Mouse (Mus musculus): Measurements from ENCODE around the gene Pold3. TPM values are rescaled to one million over a fixed set of nuclear protein-coding genes. Genes with fewer than 3 reads are reported as not detected.
A peak's percentile ranks its signal among the peaks of the same experiment; 100 is the strongest.

Pold3 gene
- polyA plus RNA-seq, 1 experiment, result 6.8 TPM

DNA sequence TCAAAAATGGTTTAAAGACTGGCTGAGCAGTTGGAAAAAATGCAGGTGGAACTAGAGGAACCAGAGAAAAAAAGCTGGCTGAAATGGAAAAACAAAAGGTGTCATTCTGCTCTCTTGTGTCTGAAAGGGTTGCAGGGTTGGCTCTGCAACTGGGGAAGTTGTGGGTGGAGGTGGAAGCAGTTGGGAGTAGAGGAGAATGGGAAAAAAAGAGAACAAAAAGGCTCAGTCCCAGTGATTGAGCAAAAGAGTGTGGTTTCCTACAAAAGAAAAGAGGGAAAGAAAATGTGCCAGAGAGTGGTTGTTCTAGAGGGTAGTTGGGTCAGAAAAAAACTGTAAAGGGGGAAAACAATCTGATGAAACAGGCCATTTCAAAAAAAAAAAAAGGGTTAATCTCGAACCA lies 19.2 kb upstream of the Pold3 start:
- no peak for TF ChIP-seq POLR2A (IDR thresholded peaks at IDR 0.05; ENCODE audit: borderline replicate concordance, extremely low read depth, low read depth, low read length)
- TF ChIP-seq CTCF (IDR thresholded peaks at IDR 0.05; ENCODE audit: insufficient read depth, low read length), result no peak
- Histone ChIP-seq H3K4me3 (replicated peaks; ENCODE audit: extremely low read depth, low read depth, low read length) (no peak overlapping the region), H3K4me1 (ENCODE audit: control insufficient read depth, insufficient read depth, low read length) (no peaks in the 10 kb centered on the region)
- no peak for DNase-seq
- WGBS, result 59% methylated on average over 1 of the region's 1 CpGs

DNA sequence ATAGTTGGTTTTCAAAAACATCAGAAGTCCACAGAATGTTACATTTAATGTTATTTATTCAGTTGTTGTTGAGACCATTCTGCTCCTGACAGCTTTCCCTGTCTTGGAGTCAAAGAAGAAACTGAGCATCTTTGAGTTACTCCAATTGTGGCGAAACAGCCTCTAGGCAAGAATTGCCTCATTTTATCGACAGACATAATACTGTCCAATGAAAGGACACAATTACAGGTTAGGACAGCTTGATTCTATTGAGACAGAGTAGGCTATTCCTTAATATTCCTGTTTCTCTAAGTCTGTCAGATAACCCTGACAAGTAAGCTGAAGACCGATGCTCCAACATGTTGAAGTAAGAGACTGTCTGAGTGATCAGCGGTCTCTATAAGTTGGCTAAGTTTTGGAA lies 16.7 kb upstream of the Pold3 start:
- no peak for TF ChIP-seq POLR2A (IDR thresholded peaks at IDR 0.05; ENCODE audit: borderline replicate concordance, extremely low read depth, low read depth, low read length)
- no peak for TF ChIP-seq CTCF (IDR thresholded peaks at IDR 0.05; ENCODE audit: insufficient read depth, low read length)
- 93% methylated on average over 4 of the region's 4 CpGs for WGBS
- DNase-seq, result no peak
- Histone ChIP-seq H3K4me3 (replicated peaks; ENCODE audit: extremely low read depth, low read depth, low read length) (no peak overlapping the region), H3K4me1 (ENCODE audit: control insufficient read depth, insufficient read depth, low read length) (no peaks in the 10 kb centered on the region)

DNA sequence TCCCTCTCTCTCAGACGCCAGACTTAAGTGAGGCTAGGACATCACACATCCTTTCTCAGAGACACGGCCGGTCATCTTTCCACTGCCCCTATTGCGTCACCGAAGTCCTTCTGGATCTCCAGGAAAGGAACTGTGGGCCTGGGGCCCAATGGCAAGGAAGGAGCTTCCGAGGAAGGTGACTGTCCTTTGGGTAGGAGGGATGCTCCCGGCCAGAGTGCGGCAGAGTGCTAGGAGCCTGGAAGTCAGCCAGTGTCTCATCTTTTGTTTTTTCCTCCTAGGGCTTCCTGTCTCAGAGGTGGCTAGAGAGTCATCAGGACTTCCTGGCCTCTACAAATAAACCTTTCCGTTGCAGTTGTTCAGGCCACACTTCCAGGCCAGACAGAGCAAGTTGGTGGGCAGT lies 15.7 kb upstream of the Pold3 start:
- Histone ChIP-seq H3K4me1 (ENCODE audit: control insufficient read depth, insufficient read depth, low read length) (no peaks in the 10 kb centered on the region), H3K4me3 (replicated peaks; ENCODE audit: extremely low read depth, low read depth, low read length) (no peak overlapping the region)
- TF ChIP-seq CTCF (IDR thresholded peaks at IDR 0.05; ENCODE audit: insufficient read depth, low read length) (no peak), POLR2A (IDR thresholded peaks at IDR 0.05; ENCODE audit: borderline replicate concordance, extremely low read depth, low read depth, low read length) (no peak)
- DNase-seq, result no peak
- WGBS, result 40% methylated on average over 9 of the region's 9 CpGs

DNA sequence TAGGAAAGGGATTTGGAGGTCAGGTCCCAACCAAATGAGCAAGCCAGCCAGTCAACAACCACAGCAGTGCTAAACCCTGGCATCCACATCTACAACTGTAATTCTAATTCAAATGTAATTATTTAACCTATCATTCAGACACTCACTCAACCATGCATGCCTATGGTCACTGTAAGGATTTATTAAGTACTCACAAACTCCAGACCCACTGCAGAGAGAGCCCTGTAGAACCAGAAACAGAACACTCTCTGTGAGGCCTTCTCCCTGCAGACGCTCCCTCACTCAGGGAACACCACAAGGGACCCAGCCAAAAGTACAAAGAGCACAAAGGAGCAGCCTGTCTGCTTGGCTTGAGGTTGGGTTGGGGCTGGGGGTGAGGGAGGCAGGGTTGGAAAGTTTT lies 11.0 kb upstream of the Pold3 start:
- H3K4me3 ChIP-seq (replicated peaks; ENCODE audit: extremely low read depth, low read depth, low read length), result no peak overlapping the region
- TF ChIP-seq POLR2A (IDR thresholded peaks at IDR 0.05; ENCODE audit: borderline replicate concordance, extremely low read depth, low read depth, low read length) (no peak), CTCF (IDR thresholded peaks at IDR 0.05; ENCODE audit: insufficient read depth, low read length) (no peak)
- no peaks in the 10 kb centered on the region for H3K4me1 ChIP-seq (ENCODE audit: control insufficient read depth, insufficient read depth, low read length)
- WGBS, result 84% methylated on average over 1 of the region's 1 CpGs
- DNase-seq, result no peak

DNA sequence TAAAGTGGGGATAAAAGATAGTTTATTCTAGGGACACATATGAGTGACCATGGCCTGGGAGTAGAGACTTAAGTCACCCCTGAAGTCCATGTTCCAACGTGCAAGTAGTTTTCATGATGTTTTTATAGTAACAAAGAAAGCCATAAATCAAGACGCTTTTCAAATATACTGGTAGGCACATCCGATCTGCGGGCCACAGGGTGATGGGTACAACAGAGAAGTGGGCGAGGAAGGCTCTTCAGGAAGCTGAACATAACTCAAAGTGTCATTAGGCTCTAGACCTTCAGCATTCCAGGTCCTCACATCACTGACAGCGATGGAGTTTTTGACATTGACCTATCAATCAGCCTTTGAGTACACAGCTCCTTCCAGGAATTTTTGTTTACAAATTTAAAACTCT lies 9.2 kb upstream of the Pold3 start:
- WGBS, result 32% methylated on average over 6 of the region's 6 CpGs
- no peak for DNase-seq
- Histone ChIP-seq H3K4me1 (ENCODE audit: control insufficient read depth, insufficient read depth, low read length) (no peaks in the 10 kb centered on the region), H3K4me3 (replicated peaks; ENCODE audit: extremely low read depth, low read depth, low read length) (no peak overlapping the region)
- TF ChIP-seq POLR2A (IDR thresholded peaks at IDR 0.05; ENCODE audit: borderline replicate concordance, extremely low read depth, low read depth, low read length) (no peak), CTCF (IDR thresholded peaks at IDR 0.05; ENCODE audit: insufficient read depth, low read length) (no peak)

DNA sequence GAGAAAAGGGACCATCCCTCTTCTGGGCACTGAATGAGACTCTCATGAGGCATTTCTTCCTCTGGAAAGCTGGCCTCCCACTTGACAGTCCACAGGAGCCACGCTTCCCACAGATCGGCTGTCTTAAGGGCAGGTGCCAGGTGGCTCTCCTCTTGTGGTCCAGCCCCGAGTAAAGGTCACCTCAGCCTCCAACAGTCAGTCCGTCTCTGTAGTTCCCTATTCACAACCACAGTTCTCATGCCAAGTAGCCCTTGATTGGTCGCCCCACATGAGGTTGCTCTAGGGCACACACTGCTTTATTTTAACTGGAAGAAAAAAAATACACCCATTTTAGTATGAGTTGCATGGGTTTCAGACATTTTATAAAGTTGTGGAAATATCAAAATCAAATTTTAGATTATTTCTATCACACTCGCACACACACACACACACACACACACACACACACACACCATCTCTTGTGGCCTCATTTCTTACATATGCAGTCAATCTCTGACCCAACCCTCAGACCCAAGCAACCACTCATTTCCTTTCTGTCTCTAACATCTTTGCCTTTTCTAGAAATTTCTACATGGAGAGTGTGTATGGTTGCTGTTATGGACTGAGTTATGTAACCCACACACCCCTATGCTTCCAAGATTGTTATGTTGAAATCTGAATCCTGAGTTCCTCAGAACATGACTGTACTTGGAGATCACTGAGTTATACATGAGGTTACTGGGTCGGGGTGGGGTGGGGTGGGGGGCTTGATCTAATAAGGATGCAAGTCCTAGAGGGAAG lies 7.1 kb upstream of the Pold3 start:
- H3K4me1 ChIP-seq (ENCODE audit: control insufficient read depth, insufficient read depth, low read length), result no peaks in the 10 kb centered on the region
- WGBS, result 77% methylated on average over 7 of the region's 7 CpGs
- DNase-seq, result no peak
- TF ChIP-seq CTCF (IDR thresholded peaks at IDR 0.05; ENCODE audit: insufficient read depth, low read length) (no peak), POLR2A (IDR thresholded peaks at IDR 0.05; ENCODE audit: borderline replicate concordance, extremely low read depth, low read depth, low read length) (no peak)
- no peak overlapping the region for H3K4me3 ChIP-seq (replicated peaks; ENCODE audit: extremely low read depth, low read depth, low read length)

DNA sequence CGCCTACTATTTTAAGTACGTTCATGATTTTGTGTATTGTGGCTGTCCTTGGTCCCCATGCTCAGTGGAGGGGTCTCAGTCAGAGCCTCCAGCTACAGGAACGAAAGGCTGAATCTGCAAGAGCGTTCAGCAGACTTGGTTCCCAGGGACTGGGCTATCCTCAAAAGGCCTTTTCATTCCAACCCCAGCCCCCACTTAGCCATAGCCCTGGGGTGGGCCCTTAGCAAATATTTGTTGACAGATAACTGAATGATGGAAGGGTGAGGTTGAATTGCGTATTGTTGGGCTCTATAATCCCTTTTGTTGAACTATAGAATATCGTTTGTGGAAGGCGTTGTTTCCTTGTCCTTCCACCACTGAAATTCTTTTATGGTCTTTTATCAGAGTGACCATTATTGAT lies 5.1 kb upstream of the Pold3 start:
- no peak overlapping the region for H3K4me3 ChIP-seq (replicated peaks; ENCODE audit: extremely low read depth, low read depth, low read length)
- DNase-seq, result no peak
- 78% methylated on average over 7 of the region's 7 CpGs for WGBS
- no peak for TF ChIP-seq POLR2A (IDR thresholded peaks at IDR 0.05; ENCODE audit: borderline replicate concordance, extremely low read depth, low read depth, low read length)
- TF ChIP-seq CTCF (IDR thresholded peaks at IDR 0.05; ENCODE audit: insufficient read depth, low read length), result no peak
- H3K4me1 ChIP-seq (ENCODE audit: control insufficient read depth, insufficient read depth, low read length), result no peaks in the 10 kb centered on the region; the same call in 1 of the 2 replicates

DNA sequence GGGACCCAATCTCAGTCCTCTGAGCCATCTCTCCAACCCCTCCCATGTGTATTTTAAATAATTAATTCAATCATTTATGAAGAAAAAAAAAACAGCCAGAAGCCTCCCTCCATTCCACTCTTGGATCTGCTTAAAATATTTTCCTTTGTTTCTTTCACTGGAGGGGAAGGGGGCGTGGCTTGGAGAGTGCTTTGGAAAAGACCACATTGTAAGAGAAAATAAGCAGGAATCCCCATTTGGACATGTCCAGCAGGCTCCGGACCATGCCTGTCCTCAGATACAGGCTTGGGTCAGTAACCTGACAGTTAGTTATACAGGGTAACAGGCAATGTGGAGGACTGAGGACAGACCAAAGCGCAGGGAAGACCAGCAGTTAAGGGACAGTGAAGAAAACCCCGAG lies 3.8 kb upstream of the Pold3 start:
- H3K4me3 ChIP-seq (replicated peaks; ENCODE audit: extremely low read depth, low read depth, low read length), result no peak overlapping the region
- 62% methylated on average over 4 of the region's 4 CpGs for WGBS
- TF ChIP-seq POLR2A (IDR thresholded peaks at IDR 0.05; ENCODE audit: borderline replicate concordance, extremely low read depth, low read depth, low read length), result no peak
- TF ChIP-seq CTCF (IDR thresholded peaks at IDR 0.05; ENCODE audit: insufficient read depth, low read length), result no peak
- peaks cover 2% of the 10 kb centered on the region; the same call in 1 of the 2 replicates for H3K4me1 ChIP-seq (ENCODE audit: control insufficient read depth, insufficient read depth, low read length)
- DNase-seq, result no peak

DNA sequence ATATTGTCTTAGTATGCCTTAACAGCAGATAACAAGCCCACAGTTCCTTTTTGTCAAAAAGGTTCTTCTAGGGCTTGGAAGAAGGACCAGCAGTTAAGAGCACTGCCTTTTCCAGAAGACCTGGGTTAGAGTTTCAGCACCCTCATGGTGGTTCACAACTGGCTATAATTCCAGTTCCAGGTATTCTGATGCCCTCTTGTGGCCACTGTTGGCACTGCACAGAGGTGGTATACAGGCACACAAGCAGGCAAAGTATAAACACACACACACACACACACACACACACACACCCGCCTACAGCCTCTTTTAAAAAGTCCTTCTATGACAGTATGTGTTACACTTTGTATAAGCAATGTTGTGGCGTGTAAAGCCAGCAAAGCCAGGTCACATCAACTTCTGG lies 2.8 kb upstream of the Pold3 start:
- WGBS, result 71% methylated on average over 2 of the region's 2 CpGs
- DNase-seq, result peak; percentile 29
- no peak overlapping the region for H3K4me3 ChIP-seq (replicated peaks; ENCODE audit: extremely low read depth, low read depth, low read length)
- TF ChIP-seq CTCF (IDR thresholded peaks at IDR 0.05; ENCODE audit: insufficient read depth, low read length) (0 out of 2 replicates have a peak, but pooled peaks have one; percentile 39), POLR2A (IDR thresholded peaks at IDR 0.05; ENCODE audit: borderline replicate concordance, extremely low read depth, low read depth, low read length) (no peak)
- H3K4me1 ChIP-seq (ENCODE audit: control insufficient read depth, insufficient read depth, low read length), result peaks cover 2% of the 10 kb centered on the region; the same call in 1 of the 2 replicates

DNA sequence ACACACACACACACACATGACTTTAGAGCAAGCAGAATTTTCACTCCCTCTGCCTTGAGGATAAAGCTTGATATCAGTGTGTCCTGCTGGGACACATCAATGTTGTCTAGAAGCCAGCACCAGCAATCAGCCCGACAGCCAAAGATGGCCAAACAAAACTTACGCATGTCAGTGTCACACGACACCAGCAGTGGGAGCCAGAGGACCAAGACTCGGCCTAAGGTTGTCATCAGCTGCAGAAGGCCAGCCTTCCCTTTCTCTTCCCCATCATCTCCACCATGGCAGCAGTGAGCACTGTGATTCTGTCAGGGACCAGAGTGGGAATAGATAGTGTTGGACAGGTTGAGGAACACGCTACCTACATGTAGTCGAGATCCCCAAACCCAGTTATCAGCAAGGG lies 2.1 kb upstream of the Pold3 start:
- H3K4me3 ChIP-seq (replicated peaks; ENCODE audit: extremely low read depth, low read depth, low read length), result no peak overlapping the region
- H3K4me1 ChIP-seq (ENCODE audit: control insufficient read depth, insufficient read depth, low read length), result peaks cover 2% of the 10 kb centered on the region; the same call in 1 of the 2 replicates
- TF ChIP-seq CTCF (IDR thresholded peaks at IDR 0.05; ENCODE audit: insufficient read depth, low read length), result peak; percentile 79
- TF ChIP-seq POLR2A (IDR thresholded peaks at IDR 0.05; ENCODE audit: borderline replicate concordance, extremely low read depth, low read depth, low read length), result no peak
- peak; percentile 17 for DNase-seq
- WGBS, result 47% methylated on average over 6 of the region's 6 CpGs
